29 mouse cellular contexts compared by ENCODE assay signal in the genomic region with DNA sequence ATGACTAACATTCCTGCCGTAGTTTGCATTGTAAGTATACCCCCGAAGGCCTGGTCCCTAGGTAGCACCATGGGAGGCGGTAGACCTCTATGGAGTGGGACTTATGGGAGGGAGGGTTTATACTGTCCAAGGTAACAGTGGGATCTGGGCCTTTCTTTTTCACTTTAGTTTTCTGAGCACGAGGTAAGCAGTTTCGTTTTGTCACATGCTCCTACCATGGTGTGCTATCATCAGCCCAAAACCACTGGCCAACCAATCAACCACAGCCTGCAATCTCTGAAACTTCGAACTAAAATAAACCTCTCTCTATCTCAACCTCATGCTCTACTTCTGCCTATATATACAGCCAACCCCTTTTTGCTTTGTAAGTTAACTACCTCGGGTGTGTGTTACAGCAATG. TPM values are rescaled to one million over a fixed set of nuclear protein-coding genes. Genes with fewer than 3 reads are reported as not detected.
A peak's percentile ranks its signal among the peaks of the same experiment; 100 is the strongest.
DNase-seq lines count a peak whose midpoint lies in the region; ATAC-seq and TF ChIP-seq lines count a peak whose summit lies in the region.
"Had no signal": no experiment of that assay in that cellular context is flagged by ENCODE, and none has a peak within 500 bp of the region (broad histone marks: within the 10 kb centered on the region; RNA-seq: fewer than 3 reads in every experiment).

No protein-coding gene starts in this region.

- no peak overlapping the region for H3K4me2 ChIP-seq in liver, embryonic 12.5 days
- H3K4me2 ChIP-seq in hindbrain, embryonic 13.5 days: no peak overlapping the region
- H3K4me2 ChIP-seq: embryonic facial prominence, embryonic 15.5 days; heart, embryonic 15.5 days had no signal

- 89% methylated on average over 7 of the region's 7 CpGs for WGBS in liver, adult 2 months
- 63% methylated on average over 7 of the region's 7 CpGs for WGBS in liver, embryonic 12.5 days (ENCODE audit: insufficient replicate concordance)
- WGBS in olfactory bulb, adult 2 months: 66% methylated on average over 7 of the region's 7 CpGs
- WGBS in hindbrain, embryonic 13.5 days: 84% methylated on average over 7 of the region's 7 CpGs

- no peaks in the 10 kb centered on the region for H3K27me3 ChIP-seq in liver, adult 2 months (ENCODE audit: control insufficient read depth, insufficient read depth, low read length)
- no peaks in the 10 kb centered on the region for H3K27me3 ChIP-seq in liver, embryonic 12.5 days (replicated peaks)
- H3K27me3 ChIP-seq in hindbrain, embryonic 13.5 days: no peaks in the 10 kb centered on the region
- H3K27me3 ChIP-seq: embryonic facial prominence, embryonic 15.5 days; heart, embryonic 15.5 days had no signal

- TF ChIP-seq CTCF in liver, adult 2 months (IDR thresholded peaks at IDR 0.05; ENCODE audit: low read depth, low read length): no peak
- TF ChIP-seq CTCF in cortical plate, adult 2 months (IDR thresholded peaks at IDR 0.05; ENCODE audit: extremely low read depth, insufficient read depth, low read length): no peak
- TF ChIP-seq CTCF in olfactory bulb, adult 2 months (IDR thresholded peaks at IDR 0.05; ENCODE audit: insufficient read depth, low read depth, low read length): no peak

- DNase-seq in heart, adult 11 months: peak; percentile 23
- no peak for DNase-seq in heart, postnatal 25 days (ENCODE audit: low spot score)
- DNase-seq in liver, adult 2 months (ENCODE audit: extremely low read depth, low read depth, low spot score): peak; percentile 34
- DNase-seq in urinary bladder, postnatal 4 days (ENCODE audit: low spot score in 2 of 2): no peak
- DNase-seq: adrenal gland, adult 2 months; adrenal gland, postnatal 25 days; cerebellum, adult 18-20 months; cerebellum, adult 9-11 months; cerebellum, postnatal 36 days; embryo, embryonic 11 days; gastrocnemius, adult 2 months; gastrocnemius, postnatal 25 days; heart, postnatal 14 days had no signal

- TF ChIP-seq POLR2A in liver, adult 2 months (IDR thresholded peaks at IDR 0.05; ENCODE audit: extremely low read depth, insufficient read depth, low read length): no peak
- no peak for TF ChIP-seq POLR2A in cortical plate, adult 2 months (IDR thresholded peaks at IDR 0.05; ENCODE audit: extremely low read depth, insufficient read depth, low read length)
- TF ChIP-seq POLR2A in olfactory bulb, adult 2 months (IDR thresholded peaks at IDR 0.05; ENCODE audit: insufficient read depth, low read depth, low read length): no peak

- H3K36me3 ChIP-seq in liver, adult 2 months (ENCODE audit: control insufficient read depth, insufficient read depth, low read length): no peaks in the 10 kb centered on the region
- no peaks in the 10 kb centered on the region for H3K36me3 ChIP-seq in liver, embryonic 12.5 days
- no peaks in the 10 kb centered on the region for H3K36me3 ChIP-seq in hindbrain, embryonic 13.5 days
- H3K36me3 ChIP-seq: embryonic facial prominence, embryonic 15.5 days; forebrain, embryonic 10.5 days; heart, embryonic 15.5 days; hindbrain, embryonic 10.5 days had no signal

- H3K27ac ChIP-seq in liver, adult 2 months (replicated peaks; ENCODE audit: insufficient read depth, low read depth, low read length): no peak overlapping the region
- H3K27ac ChIP-seq in liver, embryonic 12.5 days: no peak overlapping the region
- peak overlapping the region; percentile 74; the same call in 1 of the 2 replicates for H3K27ac ChIP-seq in cortical plate, adult 2 months (ENCODE audit: insufficient read depth, low read length)
- H3K27ac ChIP-seq in olfactory bulb, adult 2 months (ENCODE audit: insufficient read depth, low read depth, low read length): peak overlapping the region; percentile 14; the same call in 1 of the 2 replicates
- no peak overlapping the region for H3K27ac ChIP-seq in hindbrain, embryonic 13.5 days
- H3K27ac ChIP-seq: embryonic facial prominence, embryonic 15.5 days; forebrain, embryonic 10.5 days; gastrocnemius, adult 2 months; heart, embryonic 15.5 days; hindbrain, embryonic 10.5 days; hindbrain, postnatal 0 days had no signal

- no peak for ATAC-seq in liver, embryonic 12.5 days
- ATAC-seq in hindbrain, embryonic 13.5 days (ENCODE audit: low FRiP score): no peak
- ATAC-seq: forebrain, embryonic 14.5 days; hindbrain, postnatal 0 days; intestine, embryonic 16.5 days had no signal

- H3K4me3 ChIP-seq in liver, adult 2 months (ENCODE audit: insufficient read depth, low read depth, low read length): no peak overlapping the region
- H3K4me3 ChIP-seq in liver, embryonic 12.5 days: no peak overlapping the region
- no peak overlapping the region for H3K4me3 ChIP-seq in cortical plate, adult 2 months (ENCODE audit: insufficient read depth, low read length)
- no peak overlapping the region for H3K4me3 ChIP-seq in olfactory bulb, adult 2 months (ENCODE audit: insufficient read depth, low read depth, low read length)
- H3K4me3 ChIP-seq in hindbrain, embryonic 13.5 days: no peak overlapping the region
- H3K4me3 ChIP-seq: embryonic facial prominence, embryonic 15.5 days; erythroblast, embryonic 14.5 days; forebrain, embryonic 10.5 days; gastrocnemius, adult 2 months; heart, embryonic 15.5 days; hindbrain, embryonic 10.5 days had no signal

- no peaks in the 10 kb centered on the region for H3K9me3 ChIP-seq in liver, embryonic 12.5 days (replicated peaks)
- H3K9me3 ChIP-seq in hindbrain, embryonic 13.5 days: no peaks in the 10 kb centered on the region
- H3K9me3 ChIP-seq: embryonic facial prominence, embryonic 15.5 days; forebrain, embryonic 10.5 days; heart, embryonic 15.5 days; hindbrain, embryonic 10.5 days had no signal

- intact Hi-C loops in heart, postnatal 25 days (cut with DNase I): no loop called here

- no peaks in the 10 kb centered on the region for H3K79me2 ChIP-seq in liver, adult 2 months (ENCODE audit: control insufficient read depth, insufficient read depth, low read length)

- H3K9ac ChIP-seq in liver, adult 2 months (ENCODE audit: low read depth, low read length): no peak overlapping the region
- H3K9ac ChIP-seq in liver, embryonic 12.5 days: no peak overlapping the region
- no peak overlapping the region for H3K9ac ChIP-seq in hindbrain, embryonic 13.5 days
- H3K9ac ChIP-seq: embryonic facial prominence, embryonic 15.5 days; heart, embryonic 15.5 days had no signal

- H3K4me1 ChIP-seq in liver, adult 2 months (ENCODE audit: control insufficient read depth, insufficient read depth, low read length): peaks cover 18% of the 10 kb centered on the region
- H3K4me1 ChIP-seq in liver, embryonic 12.5 days: no peaks in the 10 kb centered on the region
- no peaks in the 10 kb centered on the region for H3K4me1 ChIP-seq in cortical plate, adult 2 months (ENCODE audit: control insufficient read depth, insufficient read depth, low read length)
- H3K4me1 ChIP-seq in olfactory bulb, adult 2 months (ENCODE audit: control insufficient read depth, insufficient read depth, low read length): no peaks in the 10 kb centered on the region; the same call in 1 of the 2 replicates
- H3K4me1 ChIP-seq in hindbrain, embryonic 13.5 days (replicated peaks): peaks cover 4% of the 10 kb centered on the region; the same call in 1 of the 2 replicates
- H3K4me1 ChIP-seq: embryonic facial prominence, embryonic 15.5 days had no signal

RNA-seq across cellular contexts. Expression of gene Art2b, which starts 32.9 kb away (rescaled TPM):
- total RNA-seq in heart, postnatal 25 days (2021): not detected
- total RNA-seq in liver, adult 2 months (2014; rRNA removed): 0.94 and 1.2 TPM in 2 replicates
- polyA plus RNA-seq in liver, adult 2 months (2012; rRNA removed): 0.56 and 0.75 TPM in 2 replicates
- 0.07 TPM in 1 of 2 replicates, not detected in the other for polyA plus RNA-seq in liver, embryonic 12.5 days (2016; fragmentation: Nextera tagmentation; extraction: Ambion mirVana)
- 0.02 TPM in 1 of 2 replicates, not detected in the other for polyA plus RNA-seq in cortical plate, adult 2 months (2012; rRNA removed)
- polyA plus RNA-seq in olfactory bulb, adult 2 months (2012; ENCODE audit: insufficient read depth, insufficient read length, low replicate concordance, missing spikeins): not detected in 2 replicates
- polyA plus RNA-seq in hindbrain, embryonic 13.5 days (2015; fragmentation: Nextera tagmentation; extraction: Ambion mirVana): not detected in 2 replicates
- total RNA-seq: adrenal gland, adult 2 months; adrenal gland, postnatal 25 days; gastrocnemius, adult 2 months; gastrocnemius, postnatal 25 days; granulocyte monocyte progenitor cell, adult 5-6 weeks; heart, postnatal 14 days; hindbrain, postnatal 0 days; MEL had no signal
- polyA plus RNA-seq: adrenal gland, adult 2 months; C2C12; embryonic facial prominence, embryonic 11.5 days; embryonic facial prominence, embryonic 15.5 days; erythroblast, embryonic 14.5 days; forebrain, embryonic 10.5 days; forebrain, embryonic 14.5 days; heart, embryonic 15.5 days; hindbrain, embryonic 10.5 days; hindbrain, postnatal 0 days had no signal

RNA-seq across cellular contexts. Expression of gene Clpb, which starts 45.2 kb away (rescaled TPM):
- total RNA-seq in heart, postnatal 25 days (2021): 10 to 100 TPM; 59.7 to 62.6 TPM
- 36.4 and 45.2 TPM in 2 replicates for total RNA-seq in liver, adult 2 months (2014; rRNA removed)
- polyA plus RNA-seq in liver, adult 2 months (2012; rRNA removed): 43.2 and 56.2 TPM in 2 replicates
- 31.9 and 34.6 TPM in 2 replicates for polyA plus RNA-seq in liver, embryonic 12.5 days (2016; fragmentation: Nextera tagmentation; extraction: Ambion mirVana)
- 41.8 and 48.1 TPM in 2 replicates for polyA plus RNA-seq in cortical plate, adult 2 months (2012; rRNA removed)
- not detected in 2 replicates for polyA plus RNA-seq in olfactory bulb, adult 2 months (2012; ENCODE audit: insufficient read depth, insufficient read length, low replicate concordance, missing spikeins)
- 34.0 and 34.6 TPM in 2 replicates for polyA plus RNA-seq in hindbrain, embryonic 13.5 days (2015; fragmentation: Nextera tagmentation; extraction: Ambion mirVana)

Comparison
In these comparisons a context has a peak if more than half of its experiments do, and no peak if none do; other contexts are left out.
1. DNase-seq: peak in heart, adult 11 months (single experiment) and liver, adult 2 months (single experiment); none in heart, postnatal 25 days (single experiment) and urinary bladder, postnatal 4 days (0 of 2).
2. H3K27ac ChIP-seq: peak in cortical plate, adult 2 months (single experiment) and olfactory bulb, adult 2 months (single experiment); none in liver, adult 2 months (single experiment), liver, embryonic 12.5 days (single experiment) and hindbrain, embryonic 13.5 days (single experiment).
3. RNA of gene Clpb, which starts 45.2 kb away (polyA plus RNA-seq): 41.8 to 48.1 TPM in cortical plate, adult 2 months, 43.2 to 56.2 TPM in liver, adult 2 months, 31.9 to 34.6 TPM in liver, embryonic 12.5 days and 34.0 to 34.6 TPM in hindbrain, embryonic 13.5 days; not detected in olfactory bulb, adult 2 months; every median in the first group is over 10 times any median in the second.